Mouse (Mus musculus): ENCODE results near the gene Rps6ka3.

Gene Rps6ka3

DNA sequence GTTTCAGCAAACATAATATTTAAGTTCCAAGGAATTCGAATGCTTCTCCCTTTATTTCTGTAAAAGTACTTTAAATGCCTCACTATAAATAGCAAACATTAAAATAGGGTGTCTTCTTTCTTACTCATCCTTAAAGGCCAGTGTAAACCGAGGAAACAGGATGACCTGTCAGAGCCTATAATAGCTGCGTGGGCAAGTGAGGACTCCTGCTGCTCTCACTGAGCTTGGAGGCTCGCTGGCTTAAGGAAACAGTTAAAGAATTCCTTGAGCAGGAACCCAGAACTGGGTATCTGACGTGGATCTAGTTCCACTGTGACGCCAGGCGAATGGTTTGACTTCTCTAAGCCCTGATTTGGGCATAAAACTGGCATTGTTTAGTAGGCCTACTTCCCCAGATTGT lies 105.2 kb downstream of the Rps6ka3 start:
- no peak for DNase-seq (ENCODE audit: low spot score in 2 of 2)

DNA sequence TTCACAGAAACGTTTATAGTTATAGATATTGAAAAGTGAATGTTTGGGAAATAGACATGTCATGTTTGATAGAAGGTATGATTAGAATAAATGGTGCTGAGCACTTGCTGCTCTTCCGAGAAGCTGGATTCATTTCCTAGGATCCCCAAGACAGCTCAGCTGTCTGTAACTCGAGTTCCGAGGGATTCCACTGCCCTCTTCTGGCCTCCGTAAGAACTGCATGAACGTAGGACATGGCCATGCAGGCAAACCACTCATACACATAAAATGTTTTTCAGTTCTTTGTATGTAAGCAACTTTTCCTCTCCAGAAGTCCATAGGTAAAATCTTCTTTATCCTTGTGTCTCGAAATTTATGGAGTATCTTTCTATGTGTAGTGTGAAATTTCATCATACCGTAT lies 111.2 kb downstream of the Rps6ka3 start:
- DNase-seq (ENCODE audit: low spot score in 2 of 2): peak in 1 of 2 experiments; percentile 47

DNA sequence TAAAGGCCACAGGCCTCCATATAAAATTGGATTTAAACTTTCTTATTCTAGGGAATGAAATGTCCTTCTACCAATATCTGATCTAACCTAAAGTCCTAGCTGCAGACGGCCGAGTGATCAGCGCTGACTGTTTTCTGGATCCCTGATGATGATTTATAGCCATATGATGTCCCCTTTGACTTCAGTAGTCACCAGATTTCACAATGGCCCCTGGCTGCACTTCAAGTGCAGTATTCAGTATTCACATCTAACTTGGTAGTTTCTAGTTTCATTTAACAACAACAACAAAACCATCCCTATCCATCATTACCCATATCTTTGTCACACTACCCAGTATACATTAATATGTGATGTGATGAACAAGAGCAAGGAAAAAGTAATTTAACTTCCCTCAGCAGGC lies 154.4 kb downstream of the Rps6ka3 start:
- DNase-seq (ENCODE audit: low spot score in 2 of 2): no peak

DNA sequence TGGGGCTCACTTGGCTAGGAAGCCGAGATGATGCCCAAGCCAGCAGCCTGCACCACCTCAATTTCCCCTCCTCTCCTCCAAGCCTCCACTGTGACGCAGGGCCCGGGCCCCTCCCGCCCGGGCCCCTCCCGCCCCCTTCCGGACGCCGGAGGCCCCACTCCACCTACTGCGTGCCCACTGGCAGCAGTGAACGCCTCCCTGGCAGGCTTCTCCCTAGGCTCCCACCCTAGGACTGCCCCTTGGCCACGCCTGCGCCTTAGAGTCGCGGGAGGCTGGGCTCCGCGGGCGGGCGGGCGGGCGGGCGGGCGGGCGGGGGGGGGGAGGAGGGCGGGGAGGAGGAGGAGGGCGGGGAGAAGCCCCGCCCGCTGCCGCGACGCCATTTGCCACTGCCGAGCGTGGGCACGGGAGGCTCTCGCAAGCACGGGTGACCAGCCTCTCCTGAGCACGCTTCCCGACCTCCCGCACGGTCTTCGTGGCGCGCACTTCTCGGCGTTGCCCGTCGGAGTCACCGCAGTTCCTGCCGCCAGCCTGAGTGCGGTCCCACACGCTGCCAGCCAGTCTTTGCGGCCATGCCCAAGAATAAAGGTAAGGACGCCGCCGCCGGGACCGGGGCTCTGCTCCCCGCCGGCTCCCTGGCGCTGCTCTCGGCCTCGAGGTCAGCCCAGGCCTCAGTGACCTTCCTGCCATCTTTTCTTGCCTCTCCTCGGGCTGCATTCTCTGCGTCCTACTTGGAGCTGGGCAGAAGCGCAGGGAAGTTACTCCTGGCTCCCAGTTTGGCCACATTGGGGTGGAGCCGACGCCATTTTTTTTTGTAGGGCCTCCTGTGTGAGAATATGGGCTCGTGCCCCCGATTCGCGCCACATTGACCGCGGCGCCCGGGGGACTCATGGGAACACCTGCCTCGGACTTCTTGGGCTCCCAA lies 162.0 kb downstream of the Rps6ka3 start, which contains the start of gene Eif1ax:
Eif1ax (plus strand) TSS at position 348 of the 922 bp plus-strand sequence.
- peak; percentile 67 to 82 for DNase-seq (ENCODE audit: low spot score in 2 of 2)

DNA sequence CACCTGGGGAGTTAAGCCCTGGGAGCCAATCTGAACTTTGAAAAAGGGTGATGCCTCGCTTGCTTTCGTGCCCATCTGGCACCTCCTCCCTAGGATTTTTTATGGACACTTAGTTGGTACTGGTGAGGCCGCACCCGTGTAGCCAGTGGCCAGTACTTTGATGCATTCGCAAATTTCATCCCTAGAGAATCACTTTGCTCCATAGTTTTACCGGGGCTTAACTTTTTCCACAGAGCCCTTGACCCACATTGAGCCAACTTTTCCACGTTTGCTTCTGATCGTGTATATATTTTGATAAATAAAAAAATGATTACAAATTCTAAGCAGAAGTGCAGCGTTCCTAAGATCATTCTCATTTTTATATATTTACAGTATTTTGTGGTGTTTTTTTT lies 162.6 kb downstream of the Rps6ka3 start:
- no peak for DNase-seq (ENCODE audit: low spot score in 2 of 2)

DNA sequence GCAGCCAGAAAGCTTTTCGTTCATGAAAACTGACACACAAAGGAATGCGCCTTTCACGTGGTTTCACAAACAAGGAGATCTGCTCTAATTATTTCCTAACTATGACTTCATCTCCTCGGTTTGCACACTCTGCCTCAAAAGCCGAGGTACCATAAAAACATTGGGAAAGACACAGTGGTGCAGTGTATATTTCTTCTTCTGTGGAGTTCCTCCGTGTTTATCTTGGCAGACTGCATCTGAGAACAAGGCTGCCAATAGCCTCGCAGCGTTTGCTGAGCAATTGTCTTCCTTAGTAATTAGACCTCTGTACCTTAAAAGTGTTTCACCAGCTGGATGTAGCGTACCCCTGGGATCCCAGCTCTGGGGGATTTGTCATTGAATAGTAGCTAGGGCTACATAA lies 177.0 kb downstream of the Rps6ka3 start:
- no peak for DNase-seq (ENCODE audit: low spot score in 2 of 2)

DNA sequence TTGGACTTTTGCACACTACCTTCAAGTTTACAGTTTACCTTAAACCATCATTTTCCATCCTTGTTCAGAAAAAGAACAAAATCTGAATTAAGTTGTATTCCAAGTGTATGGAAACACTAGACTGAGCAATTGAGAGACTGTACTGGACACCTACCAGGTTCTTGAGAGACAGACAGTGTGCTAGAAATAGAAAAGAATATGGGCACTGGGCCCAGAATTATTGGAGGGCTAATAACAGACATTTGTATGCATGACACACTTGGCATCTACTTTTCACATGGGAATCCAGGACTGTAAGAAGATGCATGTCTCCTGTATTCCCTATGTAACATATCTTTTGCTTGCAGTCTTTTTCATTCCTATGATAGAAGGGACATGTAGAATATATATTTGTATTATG lies 178.8 kb downstream of the Rps6ka3 start:
- DNase-seq (ENCODE audit: low spot score in 2 of 2): peak in 1 of 2 experiments; percentile 7

DNA sequence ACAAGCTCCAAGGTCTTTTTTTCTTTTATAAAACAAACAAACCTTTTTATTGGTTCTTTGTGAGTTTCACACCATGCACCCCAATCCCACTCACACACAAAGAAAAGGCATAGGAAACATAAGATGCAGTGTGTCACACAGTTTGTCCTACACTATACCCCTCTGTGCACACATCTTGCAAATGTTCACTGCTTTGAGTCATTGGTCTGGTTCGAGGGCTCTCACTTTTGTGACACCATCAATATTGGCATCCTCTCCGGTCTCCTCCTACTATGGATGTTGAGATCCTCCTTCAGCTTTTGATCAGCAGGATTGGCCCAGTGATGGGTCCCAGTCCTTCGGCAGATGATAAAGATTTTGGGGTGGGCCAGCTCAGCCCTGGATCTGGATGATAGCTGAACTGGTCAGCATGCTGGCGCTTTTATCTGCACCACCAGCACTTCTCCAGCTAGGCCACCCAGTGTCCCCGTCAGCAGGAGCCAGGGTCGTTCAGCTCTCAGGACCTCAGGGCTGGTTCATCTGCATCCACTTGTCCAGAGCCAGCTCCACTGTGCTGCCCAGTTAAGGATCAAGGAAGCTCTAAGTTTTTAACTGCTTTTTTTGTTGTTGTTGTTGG lies 180.3 kb downstream of the Rps6ka3 start:
- no peak for DNase-seq (ENCODE audit: low spot score in 2 of 2)

DNA sequence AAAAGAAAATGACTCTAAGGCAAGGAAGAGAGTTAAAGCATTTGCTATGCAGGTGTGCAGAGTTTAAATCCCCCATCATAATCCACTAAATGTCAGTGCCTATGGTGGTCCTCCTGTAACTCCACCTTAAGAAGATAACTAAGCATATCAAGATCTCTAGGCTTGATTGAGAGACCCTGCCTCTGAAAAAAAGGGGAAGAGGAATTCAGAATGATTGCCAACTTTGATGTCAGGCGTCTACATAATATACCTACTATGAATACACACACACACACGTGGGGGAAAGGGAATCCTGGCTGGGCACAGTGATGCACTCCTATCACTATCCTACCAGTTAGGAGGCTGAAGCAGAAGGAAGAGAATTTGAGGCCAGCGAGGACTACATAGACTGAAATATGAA lies 181.1 kb downstream of the Rps6ka3 start:
- no peak for DNase-seq (ENCODE audit: low spot score in 2 of 2)

DNA sequence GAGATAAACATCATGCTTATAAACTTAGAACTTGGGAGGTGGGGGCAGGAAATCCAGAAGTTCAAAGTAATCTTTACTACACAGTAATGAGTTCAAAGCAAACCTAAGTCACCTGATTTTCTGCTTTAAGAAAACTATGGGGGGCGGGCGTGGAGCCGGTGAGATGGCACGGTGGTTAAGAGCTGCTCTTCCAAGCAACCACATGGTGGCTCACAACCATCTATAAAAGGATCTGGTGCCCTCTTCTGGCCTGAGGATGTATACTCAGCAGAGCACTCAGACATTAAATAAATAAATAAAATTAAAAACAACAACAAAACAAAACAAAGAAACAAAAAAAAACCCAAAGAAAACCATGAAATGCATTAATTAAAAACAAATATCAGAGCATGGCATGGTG lies 199.1 kb downstream of the Rps6ka3 start:
- DNase-seq (ENCODE audit: low spot score in 2 of 2): no peak

DNA sequence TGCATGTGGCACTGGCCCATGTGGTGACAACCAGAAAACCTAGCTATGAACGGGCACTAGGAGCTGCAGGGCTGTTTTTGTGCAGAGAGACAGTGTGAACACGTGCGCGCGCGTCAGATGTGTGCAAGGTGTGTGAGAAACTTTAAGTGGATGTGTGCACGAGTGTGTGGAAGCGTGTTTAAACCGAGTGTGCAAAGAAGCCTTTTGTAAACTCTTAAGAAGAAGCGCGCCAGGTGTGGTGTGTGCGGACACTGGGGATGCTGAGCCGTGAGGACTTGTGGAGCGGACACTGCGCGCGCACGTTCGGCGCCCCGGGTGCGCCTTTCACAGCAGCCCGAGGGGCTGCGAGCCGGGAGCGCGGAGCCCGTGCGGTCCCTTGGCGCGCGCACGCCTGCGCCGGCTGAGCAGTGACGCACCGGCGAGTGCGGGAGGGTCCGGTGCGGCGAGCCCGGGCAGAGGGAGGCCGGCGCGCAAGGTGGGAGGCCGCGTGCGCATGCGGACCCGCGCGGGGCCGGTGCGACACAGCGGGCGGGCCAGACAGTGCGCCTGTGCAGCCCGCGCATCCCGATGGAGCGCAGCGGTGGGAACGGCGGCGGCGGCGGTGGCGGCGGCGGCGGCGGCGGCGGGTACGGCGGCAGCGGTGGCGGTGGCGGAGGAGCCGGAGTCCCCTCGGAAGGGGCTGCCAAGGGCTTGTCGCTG lies 204.2 kb downstream of the Rps6ka3 start, which contains the start of gene Map7d2:
Map7d2 (plus strand) TSS at position 443 of the 699 bp plus-strand sequence.
- no peak for DNase-seq (ENCODE audit: low spot score in 2 of 2)

DNA sequence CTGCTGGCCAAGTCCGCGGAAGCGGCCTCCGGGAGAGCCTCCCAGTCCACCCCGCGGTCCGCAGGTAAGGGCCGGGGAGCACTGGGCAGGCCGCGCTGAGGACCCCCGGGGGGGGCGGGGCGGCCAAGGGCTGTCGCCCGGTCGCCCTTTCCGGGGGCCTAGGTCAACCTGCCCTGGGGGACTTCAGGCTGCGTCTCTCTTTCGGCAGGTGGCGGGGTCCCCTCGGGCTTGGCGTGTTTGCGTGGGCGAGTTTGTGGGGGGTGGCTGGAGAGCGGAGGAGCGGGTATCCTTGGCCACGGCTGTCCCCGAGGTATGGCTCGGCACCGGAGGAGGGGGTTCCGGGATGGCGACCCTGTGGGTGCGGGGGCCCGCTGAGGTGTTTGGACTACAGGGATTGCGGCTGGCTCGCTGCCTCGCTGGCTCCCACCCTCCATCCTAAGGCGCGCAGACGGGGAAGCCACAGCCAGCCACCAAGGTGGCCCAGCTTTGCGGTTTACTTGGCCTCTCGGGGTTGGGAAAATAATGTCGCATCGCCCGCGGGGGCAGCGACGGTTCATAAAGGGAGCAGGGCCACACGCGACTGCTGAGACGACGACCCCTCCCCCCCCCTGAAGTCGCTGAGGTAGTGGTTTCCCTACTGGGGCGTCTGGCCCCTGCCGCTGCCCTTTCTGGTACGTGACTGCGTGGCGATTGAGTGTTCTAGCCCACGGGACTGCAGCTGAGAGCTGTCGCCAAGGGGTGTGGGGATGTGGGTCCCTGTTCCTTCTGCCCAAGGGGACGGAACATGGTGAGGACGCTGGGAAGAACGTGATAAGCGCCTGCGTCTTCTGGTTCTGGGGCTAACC lies 204.9 kb downstream of the Rps6ka3 start:
- DNase-seq (ENCODE audit: low spot score in 2 of 2): no peak

All from heart, adult 9 months (tissue).